Mouse (Mus musculus) ES-E14 (cell line): ENCODE data around the gene Ebpl.

Experiments used
- CHD2 ChIP-seq: IDR thresholded peaks from 2 replicates; pipeline ENCODE4 v1.6.1; 2014; ENCODE audit warnings: mild to moderate bottlenecking, low read depth, low read length, inconsistent platforms
- HCFC1 ChIP-seq: IDR thresholded peaks from 2 replicates; pipeline ENCODE4 v1.6.1; 2012; ENCODE audit warnings: low read length, inconsistent platforms, borderline replicate concordance; ENCODE audit not compliant: insufficient read depth
- ZC3H11A ChIP-seq: IDR thresholded peaks from 2 replicates; pipeline ENCODE4 v1.6.1; 2012; ENCODE audit warnings: low read depth, mild to moderate bottlenecking, inconsistent platforms, low read length, borderline replicate concordance
- ZNF384 ChIP-seq: IDR thresholded peaks from 2 replicates; pipeline ENCODE4 v1.6.1; 2012; ENCODE audit warnings: low read depth, low read length, inconsistent platforms

DNA sequence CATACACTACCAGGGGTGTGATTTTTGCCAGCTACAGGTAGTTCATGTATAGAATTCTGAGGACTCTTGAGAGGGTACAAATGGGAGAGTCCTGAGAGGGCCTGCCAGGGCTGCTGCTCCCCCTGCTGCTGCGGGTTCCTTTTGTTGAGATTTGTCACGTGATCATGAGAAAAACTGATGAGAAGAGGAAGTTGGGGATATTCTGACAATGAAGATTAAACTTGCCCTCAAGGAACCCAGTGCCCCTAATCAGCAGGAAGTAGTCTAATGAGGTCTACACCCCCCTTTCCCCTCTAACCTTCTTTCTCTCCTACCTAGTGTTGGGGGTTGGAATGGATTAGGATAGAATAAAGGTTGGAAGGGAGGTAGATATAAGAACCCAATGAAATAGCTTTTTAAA, 58.9 kb downstream of the Ebpl start:
- TF ChIP-seq ZNF384 (no peak), CHD2 (no peak), ZC3H11A (no peak), HCFC1 (no peak)
